Mouse (Mus musculus): Measurements from ENCODE around the gene Ptgis. TPM values are rescaled to one million over a fixed set of nuclear protein-coding genes. Genes with fewer than 3 reads are reported as not detected.

Gene Ptgis
- polyA plus RNA-seq, 1 experiment, result not detected

DNA sequence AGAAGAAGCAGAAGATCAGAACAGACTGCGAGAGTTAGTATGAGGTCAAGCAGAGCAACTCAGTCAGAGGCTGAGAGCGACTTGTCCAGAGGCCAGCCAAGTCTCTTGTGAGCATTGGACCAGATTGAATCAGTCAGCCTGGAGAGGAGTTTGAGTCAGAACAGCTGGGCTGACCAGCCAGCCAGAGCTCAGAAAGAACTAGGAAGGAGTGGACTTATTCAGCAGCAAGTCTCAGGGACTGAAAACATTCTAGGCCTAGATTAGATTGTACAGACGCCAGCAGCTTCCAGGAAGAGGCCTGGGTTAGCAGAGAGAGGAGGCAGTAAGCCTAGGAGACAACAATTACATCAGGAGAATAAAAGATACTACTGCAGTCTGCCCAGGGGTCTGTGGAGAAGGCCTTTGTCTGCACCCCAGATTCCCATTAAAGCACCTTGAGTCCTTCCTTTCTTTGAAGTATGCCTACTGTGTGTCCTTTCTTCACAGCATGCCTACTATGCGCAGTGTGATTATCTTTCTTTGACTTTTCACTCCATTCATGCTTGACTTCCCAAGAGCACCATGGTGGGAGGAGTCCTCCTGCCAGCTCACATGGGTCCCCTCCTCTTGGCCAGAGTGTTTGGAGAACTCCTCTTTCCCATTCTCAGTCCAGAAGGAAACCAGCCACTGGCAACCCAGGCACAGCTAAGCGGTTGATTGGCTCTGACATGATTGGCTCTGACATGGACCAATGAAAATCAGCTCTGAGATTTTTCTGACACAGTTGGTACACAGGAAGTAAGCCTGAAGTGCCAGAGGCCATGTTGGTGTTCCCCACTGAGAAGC is 67.1 kb downstream of the Ptgis start:
- TF ChIP-seq GATA1 (IDR thresholded peaks at IDR 0.05; ENCODE audit: borderline replicate concordance, low read length) (no peak), FLI1 (IDR thresholded peaks at IDR 0.05; ENCODE audit: low read length) (no peak)
- no peak overlapping the region for H3K4me3 ChIP-seq (replicated peaks)
- peaks cover 15% of the 10 kb centered on the region; the same call in 1 of the 2 replicates for H3K9me3 ChIP-seq
- H3K36me3 ChIP-seq (replicated peaks; ENCODE audit: low read length), result no peaks in the 10 kb centered on the region
- H3K27me3 ChIP-seq (replicated peaks), result peaks cover 80% of the 10 kb centered on the region
- no peaks in the 10 kb centered on the region for H3K4me1 ChIP-seq

DNA sequence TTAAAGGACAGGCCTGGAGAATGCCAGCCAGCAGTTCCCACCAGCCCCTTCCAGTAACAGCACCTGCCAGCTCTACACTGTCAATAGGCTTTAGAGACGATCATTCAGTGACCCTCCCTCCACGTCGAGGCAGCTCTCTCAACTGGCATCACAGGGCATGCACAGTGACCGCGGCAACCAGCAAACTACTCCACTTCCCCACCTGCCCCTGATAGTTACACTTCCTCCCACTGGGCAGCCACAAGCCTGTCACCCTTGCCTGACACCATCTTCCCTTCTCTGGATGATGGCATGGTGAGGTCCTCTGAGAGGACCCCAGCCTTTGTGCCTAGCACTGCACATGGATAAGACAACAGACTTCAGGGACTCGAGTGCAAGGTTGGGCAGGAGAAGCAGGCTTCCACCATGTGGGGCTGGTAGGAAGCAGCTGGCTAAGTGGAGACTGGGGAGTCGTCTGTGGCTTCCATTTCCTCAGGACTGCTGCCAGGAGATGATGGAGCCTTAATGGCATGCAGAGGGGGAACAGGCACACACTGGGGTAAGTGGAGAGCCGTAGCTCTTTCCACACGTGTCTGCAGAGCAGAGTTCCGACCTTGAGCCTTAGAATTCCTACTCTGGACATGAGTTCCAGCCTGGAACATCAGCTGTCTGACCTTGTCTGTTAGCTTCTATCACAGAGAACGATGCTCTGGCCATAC is 72.7 kb downstream of the Ptgis start:
- H3K4me3 ChIP-seq (replicated peaks), result peak overlapping the region; percentile 3
- TF ChIP-seq FLI1 (IDR thresholded peaks at IDR 0.05; ENCODE audit: low read length) (no peak), GATA1 (IDR thresholded peaks at IDR 0.05; ENCODE audit: borderline replicate concordance, low read length) (no peak)

DNA sequence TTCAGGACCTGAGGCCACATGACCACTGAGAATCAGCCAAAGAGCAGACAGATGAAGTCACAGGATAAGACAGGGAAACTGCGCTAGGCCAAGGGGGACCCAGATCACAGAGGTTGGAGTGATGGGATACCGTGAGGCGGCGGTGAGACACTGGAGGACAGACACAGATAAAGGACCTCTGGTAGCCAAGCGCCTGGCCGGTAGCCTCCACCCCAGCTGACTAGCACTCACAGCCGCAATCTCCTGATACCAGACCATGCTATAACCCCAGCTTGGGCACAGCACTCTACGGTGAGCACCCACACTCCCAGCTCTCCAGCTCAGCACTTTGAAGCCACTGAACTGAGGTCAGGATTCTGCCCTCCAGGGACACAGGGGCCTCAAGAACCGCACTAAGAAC is 76.8 kb downstream of the Ptgis start:
- H3K4me3 ChIP-seq (replicated peaks), result no peak overlapping the region
- no peak for TF ChIP-seq GATA1 (IDR thresholded peaks at IDR 0.05; ENCODE audit: borderline replicate concordance, low read length)
- TF ChIP-seq FLI1 (IDR thresholded peaks at IDR 0.05; ENCODE audit: low read length), result no peak
- no peaks in the 10 kb centered on the region for H3K36me3 ChIP-seq (replicated peaks; ENCODE audit: low read length)
- peaks cover 12% of the 10 kb centered on the region for H3K9me3 ChIP-seq
- peaks cover 78% of the 10 kb centered on the region for H3K27me3 ChIP-seq (replicated peaks)
- H3K4me1 ChIP-seq, result peaks cover 10% of the 10 kb centered on the region

More for the DNA sequence above, 72.7 kb downstream of the Ptgis start:
- Histone ChIP-seq H3K36me3 (replicated peaks; ENCODE audit: low read length) (no peaks in the 10 kb centered on the region), H3K4me1 (peaks cover 10% of the 10 kb centered on the region), H3K9me3 (peaks cover 5% of the 10 kb centered on the region; the same call in 1 of the 2 replicates), H3K27me3 (replicated peaks) (peaks cover 81% of the 10 kb centered on the region)

DNA sequence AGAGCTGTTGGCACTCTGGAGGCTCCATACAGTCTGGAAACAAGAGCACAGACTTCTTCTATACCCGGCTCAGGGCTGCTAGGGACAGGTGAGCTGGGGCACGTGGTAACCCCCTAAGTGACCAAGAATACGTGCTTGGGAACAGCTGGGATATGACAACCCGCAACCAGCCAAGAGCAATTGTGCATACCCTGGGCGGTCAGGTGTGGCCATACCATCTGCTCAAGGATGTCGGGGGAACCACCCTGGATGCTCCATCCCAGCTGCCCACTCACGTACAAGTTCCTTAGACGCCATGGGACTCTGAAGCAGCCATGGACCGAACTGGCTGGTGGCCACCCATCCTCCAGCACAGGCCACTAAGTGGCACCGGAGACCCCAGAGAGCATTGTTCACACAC is 77.3 kb downstream of the Ptgis start:
- H3K27me3 ChIP-seq (replicated peaks), result peaks cover 75% of the 10 kb centered on the region
- no peak overlapping the region for H3K4me3 ChIP-seq (replicated peaks)
- TF ChIP-seq FLI1 (IDR thresholded peaks at IDR 0.05; ENCODE audit: low read length) (no peak), GATA1 (IDR thresholded peaks at IDR 0.05; ENCODE audit: borderline replicate concordance, low read length) (no peak)
- H3K4me1 ChIP-seq, result peaks cover 9% of the 10 kb centered on the region
- peaks cover 14% of the 10 kb centered on the region for H3K9me3 ChIP-seq
- no peaks in the 10 kb centered on the region for H3K36me3 ChIP-seq (replicated peaks; ENCODE audit: low read length)

DNA sequence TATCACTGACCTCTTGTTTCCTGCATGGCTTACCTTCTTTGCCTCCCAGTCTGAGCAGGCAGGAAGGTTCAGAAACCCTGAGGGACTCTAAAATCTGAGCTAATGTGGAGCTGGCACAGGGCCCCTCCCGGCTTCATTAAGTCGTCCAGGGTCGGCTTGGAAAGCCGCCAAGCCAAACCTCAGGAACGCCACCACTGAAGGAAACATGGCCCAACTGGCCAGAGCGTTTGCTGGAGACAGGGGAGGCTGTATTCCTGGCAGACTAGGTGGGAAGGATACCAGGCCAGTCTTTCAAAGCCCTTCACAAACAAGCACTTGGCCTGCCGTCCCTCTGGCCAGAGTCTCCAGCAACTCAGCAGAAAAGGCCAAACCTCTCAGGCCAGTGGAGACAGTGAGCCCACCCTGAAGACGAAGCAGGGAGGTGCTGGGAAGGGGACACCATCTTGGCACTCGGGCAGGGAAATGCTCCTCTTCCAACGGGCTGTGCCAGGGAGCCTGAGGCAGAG is 77.8 kb downstream of the Ptgis start:
- Histone ChIP-seq H3K27me3 (replicated peaks) (peaks cover 75% of the 10 kb centered on the region), H3K36me3 (replicated peaks; ENCODE audit: low read length) (no peaks in the 10 kb centered on the region), H3K4me1 (peaks cover 4% of the 10 kb centered on the region), H3K9me3 (peaks cover 14% of the 10 kb centered on the region), H3K4me3 (replicated peaks) (no peak overlapping the region)
- TF ChIP-seq GATA1 (IDR thresholded peaks at IDR 0.05; ENCODE audit: borderline replicate concordance, low read length) (no peak), FLI1 (IDR thresholded peaks at IDR 0.05; ENCODE audit: low read length) (no peak)

DNA sequence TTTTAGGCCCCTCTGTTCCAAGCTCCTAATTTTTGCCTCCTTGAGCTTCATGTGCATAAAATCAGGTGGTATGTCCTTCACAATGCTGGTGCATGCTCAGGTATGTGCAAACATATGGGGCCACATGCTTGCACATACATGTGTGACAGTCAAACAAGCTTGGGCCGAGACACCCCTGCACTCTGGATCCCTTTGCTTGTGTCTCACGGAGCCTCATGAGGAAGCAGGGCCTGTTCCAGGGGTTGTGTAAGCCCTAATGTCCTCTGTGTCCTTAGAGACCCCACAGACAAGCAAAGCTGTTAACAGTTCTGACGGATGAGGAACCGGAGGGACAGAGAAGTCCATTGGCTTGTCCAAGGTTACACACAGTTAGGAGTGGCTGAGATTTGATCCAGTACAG is 80.7 kb downstream of the Ptgis start:
- Histone ChIP-seq H3K36me3 (replicated peaks; ENCODE audit: low read length) (no peaks in the 10 kb centered on the region), H3K27me3 (replicated peaks) (peaks cover 71% of the 10 kb centered on the region), H3K9me3 (peaks cover 14% of the 10 kb centered on the region), H3K4me3 (replicated peaks) (no peak overlapping the region), H3K4me1 (peaks cover 7% of the 10 kb centered on the region; the same call in 1 of the 2 replicates)
- TF ChIP-seq GATA1 (IDR thresholded peaks at IDR 0.05; ENCODE audit: borderline replicate concordance, low read length), result no peak
- TF ChIP-seq FLI1 (IDR thresholded peaks at IDR 0.05; ENCODE audit: low read length), result no peak

DNA sequence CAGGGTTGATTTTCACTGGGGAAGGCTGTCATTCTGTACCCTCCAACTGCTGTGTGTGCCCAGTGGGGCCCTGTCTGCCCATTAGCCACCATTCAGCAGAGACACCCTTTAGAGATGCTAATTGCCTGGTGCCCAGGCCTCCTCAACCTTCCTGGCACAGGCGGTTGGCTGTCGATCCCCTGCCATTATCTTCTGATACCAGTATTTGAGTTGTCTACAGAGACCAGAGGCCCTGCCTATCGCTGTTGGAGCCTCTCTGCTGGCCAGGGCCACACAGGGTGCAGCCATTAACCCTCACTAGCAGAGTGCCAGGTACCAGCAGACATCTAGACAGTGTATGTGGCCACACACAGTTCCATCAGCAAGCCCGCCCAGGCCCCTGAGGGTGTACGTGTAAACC is 81.6 kb downstream of the Ptgis start:
- Histone ChIP-seq H3K4me1 (peaks cover 7% of the 10 kb centered on the region; the same call in 1 of the 2 replicates), H3K27me3 (replicated peaks) (peaks cover 74% of the 10 kb centered on the region)
- TF ChIP-seq FLI1 (IDR thresholded peaks at IDR 0.05; ENCODE audit: low read length), result no peak
- TF ChIP-seq GATA1 (IDR thresholded peaks at IDR 0.05; ENCODE audit: borderline replicate concordance, low read length), result no peak

DNA sequence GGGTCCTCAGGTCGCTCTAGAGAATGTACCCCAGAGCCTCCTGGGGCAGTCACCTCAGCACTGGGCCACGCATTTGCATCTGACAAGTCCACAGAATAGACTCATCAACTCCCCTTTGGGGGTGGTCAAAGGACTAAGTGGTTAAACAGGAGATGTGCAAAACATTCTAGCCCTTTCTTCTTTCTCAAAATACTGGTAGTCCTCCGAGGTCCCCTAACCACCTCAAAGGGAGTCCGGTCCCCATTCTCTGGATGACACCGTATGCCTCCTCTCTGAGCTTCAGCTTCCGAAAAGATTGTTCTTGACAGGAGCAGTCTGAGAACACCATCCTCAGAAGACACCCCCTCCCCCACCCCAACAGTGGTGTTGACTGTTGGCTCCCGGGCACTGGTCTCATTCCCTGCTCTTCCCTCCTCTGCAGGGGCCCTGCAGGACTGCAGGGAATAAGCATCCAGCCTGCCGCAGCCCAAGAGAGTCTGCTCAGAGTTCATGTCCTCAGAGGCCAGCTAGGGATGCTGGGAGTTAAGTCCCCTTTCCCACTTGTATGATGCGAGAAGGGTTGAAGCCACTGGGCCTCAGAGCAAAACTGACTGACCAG is 84.2 kb downstream of the Ptgis start:
- H3K4me3 ChIP-seq (replicated peaks), result no peak overlapping the region
- H3K9me3 ChIP-seq, result peaks cover 11% of the 10 kb centered on the region
- TF ChIP-seq GATA1 (IDR thresholded peaks at IDR 0.05; ENCODE audit: borderline replicate concordance, low read length), result no peak
- TF ChIP-seq FLI1 (IDR thresholded peaks at IDR 0.05; ENCODE audit: low read length), result no peak
- H3K4me1 ChIP-seq, result peaks cover 7% of the 10 kb centered on the region; the same call in 1 of the 2 replicates
- no peaks in the 10 kb centered on the region for H3K36me3 ChIP-seq (replicated peaks; ENCODE audit: low read length)
- H3K27me3 ChIP-seq (replicated peaks), result peaks cover 85% of the 10 kb centered on the region

More for the DNA sequence above, 81.6 kb downstream of the Ptgis start:
- peaks cover 14% of the 10 kb centered on the region for H3K9me3 ChIP-seq
- no peaks in the 10 kb centered on the region for H3K36me3 ChIP-seq (replicated peaks; ENCODE audit: low read length)
- H3K4me3 ChIP-seq (replicated peaks), result no peak overlapping the region

DNA sequence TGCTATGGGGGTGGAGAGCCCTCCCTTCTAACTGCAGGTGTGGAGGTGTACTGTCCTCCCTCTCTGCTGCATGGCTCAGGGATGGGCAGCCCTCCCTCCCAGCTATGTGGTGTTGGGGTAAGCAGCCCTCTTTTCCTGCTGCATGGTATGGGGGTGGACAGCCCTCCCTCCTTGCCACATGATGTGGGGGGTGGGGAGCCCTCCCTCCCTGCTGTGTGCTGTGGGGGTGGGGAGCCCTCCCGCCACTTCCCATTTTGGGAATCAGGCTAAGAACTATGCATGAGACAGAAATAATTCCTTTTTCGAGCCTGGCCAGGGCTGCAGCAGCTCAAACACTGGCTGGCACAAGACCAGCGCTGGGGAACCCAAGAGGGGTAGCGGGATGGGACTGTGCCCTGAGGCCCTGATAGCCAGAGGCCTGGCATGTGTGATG is 84.8 kb downstream of the Ptgis start:
- H3K9me3 ChIP-seq, result peaks cover 11% of the 10 kb centered on the region; the same call in 1 of the 2 replicates
- H3K4me3 ChIP-seq (replicated peaks), result no peak overlapping the region
- peaks cover 7% of the 10 kb centered on the region; the same call in 1 of the 2 replicates for H3K4me1 ChIP-seq
- H3K36me3 ChIP-seq (replicated peaks; ENCODE audit: low read length), result no peaks in the 10 kb centered on the region
- H3K27me3 ChIP-seq (replicated peaks), result peaks cover 86% of the 10 kb centered on the region
- TF ChIP-seq GATA1 (IDR thresholded peaks at IDR 0.05; ENCODE audit: borderline replicate concordance, low read length) (no peak), FLI1 (IDR thresholded peaks at IDR 0.05; ENCODE audit: low read length) (no peak)

Data from megakaryocyte, embryonic 14.5 days (primary cell).